Mouse (Mus musculus) limb, embryonic 11.5 days (tissue): ENCODE measurements around the gene Klhl5. TPM values are rescaled to one million over a fixed set of nuclear protein-coding genes. Genes with fewer than 3 reads are reported as not detected.

Source experiments
- ATAC-seq: fragments of 200-750 bp; cut with Nextera tagmentation; 2 replicates; pipeline ENCODE4 v1.8.0; 2017; ENCODE audit warnings: low read depth; ENCODE audit not compliant: insufficient number of reproducible peaks, low FRiP score, low TSS enrichment
- DNase-seq: peaks from one replicate; pipeline ENCODE4 v3.0.0-alpha.2; 2015; ENCODE audit warnings: low spot score
- H3K27ac ChIP-seq: fragments of 300-500 bp; sonication (generic); replicated peaks from 2 replicates; pipeline ENCODE4 v1.5.1; 2014; ENCODE audit warnings: low read depth, mild to moderate bottlenecking, low read length
- H3K27me3 ChIP-seq: fragments of 300-500 bp; sonication (generic); 2 replicates; pipeline ENCODE4 v1.6.1; 2014; ENCODE audit warnings: mild to moderate bottlenecking, low read length, mixed read lengths; ENCODE audit not compliant: control insufficient read depth, insufficient read depth
- H3K36me3 ChIP-seq: fragments of 300-500 bp; sonication (generic); 2 replicates; pipeline ENCODE4 v1.6.1; 2014; ENCODE audit warnings: mild to moderate bottlenecking, low read length, moderate library complexity, mixed read lengths; ENCODE audit not compliant: control insufficient read depth, insufficient read depth
- H3K4me1 ChIP-seq: fragments of 300-500 bp; sonication (generic); 2 replicates; pipeline ENCODE4 v1.6.1; 2014; ENCODE audit warnings: low read length, mixed read lengths; ENCODE audit not compliant: control insufficient read depth, insufficient read depth
- H3K4me2 ChIP-seq: fragments of 300-500 bp; sonication (generic); 2 replicates; pipeline ENCODE4 v1.6.1; 2014; ENCODE audit warnings: low read depth, mild to moderate bottlenecking, moderate library complexity; ENCODE audit not compliant: severe bottlenecking
- H3K4me3 ChIP-seq: fragments of 300-500 bp; sonication (generic); 2 replicates; pipeline ENCODE4 v1.5.1; 2014; ENCODE audit warnings: low read depth, low read length
- H3K9ac ChIP-seq: fragments of 300-500 bp; sonication (generic); 2 replicates; pipeline ENCODE4 v1.6.1; 2014; ENCODE audit warnings: mild to moderate bottlenecking, low read length
- H3K9me3 ChIP-seq: fragments of 300-500 bp; sonication (generic); 2 replicates; pipeline ENCODE4 v1.6.1; 2016; ENCODE audit warnings: low read length; ENCODE audit not compliant: control insufficient read depth
- WGBS: fragments of 180-500 bp; shearing (Covaris S2); extraction: QIAGEN DNeasy Blood & Tissue Kit; methylation state at CpG from one replicate; pipeline ENCODE4 v1.1.7; 2014; 5-methylcytosine and 5-hydroxymethylcytosine counted together
- polyA plus RNA-seq: library from polyadenylated mRNA; unstranded; fragments of >200 nt; fragmentation: Nextera tagmentation; extraction: Ambion mirVana; gene quantifications from 2 replicates; pipeline ENCODE4 v1.2.1, GENCODE M21; 2014

Klhl5 gene
- polyA plus RNA-seq, 1 experiment from 2014 or later: 15.5 TPM

- Histone ChIP-seq H3K9me3 (no peaks in the 10 kb centered on the region), H3K27me3 (no peaks in the 10 kb centered on the region), H3K36me3 (no peaks in the 10 kb centered on the region), H3K27ac (0 out of 2 replicates have a peak within 1 kb of the TSS, but pooled peaks have one; percentile 37), H3K4me1 (no peaks in the 10 kb centered on the region), H3K4me3 (peak within 1 kb of the TSS; percentile 47), H3K9ac (peak within 1 kb of the TSS; percentile 61), H3K4me2 (peak within 1 kb of the TSS; percentile 67)
- DNase-seq (peak; percentile 98), ATAC-seq (peak; percentile 99)
- WGBS: under 1% methylated on average over 37 of the region's 37 CpGs
Observed at GRCm38 (mm10) chr5:65199346-65200128, 92.2 kb downstream of the Klhl5 start, which contains the start of gene Wdr19. Gene Wdr19, plus strand, starts transcription at chr5:65199696.

GRCm38 (mm10) chr5:65204726-65205125 is 97.4 kb downstream of the Klhl5 start:
- Histone ChIP-seq H3K27ac (no peak overlapping the region), H3K27me3 (no peaks in the 10 kb centered on the region), H3K4me1 (no peaks in the 10 kb centered on the region), H3K4me3 (no peak overlapping the region), H3K4me2 (no peak overlapping the region), H3K9me3 (no peaks in the 10 kb centered on the region), H3K9ac (no peak overlapping the region), H3K36me3 (no peaks in the 10 kb centered on the region)
- ATAC-seq (no peak), DNase-seq (no peak)
- WGBS: 88% methylated on average over 2 of the region's 2 CpGs

- Histone ChIP-seq H3K27me3 (no peaks in the 10 kb centered on the region), H3K4me3 (no peak overlapping the region), H3K9ac (no peak overlapping the region), H3K4me2 (no peak overlapping the region), H3K9me3 (no peaks in the 10 kb centered on the region), H3K4me1 (no peaks in the 10 kb centered on the region), H3K27ac (no peak overlapping the region), H3K36me3 (no peaks in the 10 kb centered on the region)
- no peak for ATAC-seq
- peak; percentile 54 for DNase-seq
- WGBS: 19% methylated on average over 7 of the region's 7 CpGs
Observed at GRCm38 (mm10) chr5:65213321-65213720, 106.0 kb downstream of the Klhl5 start.

Other genes starting within 250 kb of the Klhl5 start
- gene Tlr1, start 174.0 kb upstream of the Klhl5 start, polyA plus RNA-seq: 0.23 and 0.36 TPM in 2 replicates
- 0.09 and 0.18 TPM in 2 replicates for gene Tlr6, start 147.4 kb upstream of the Klhl5 start, polyA plus RNA-seq
- 20.1 and 20.8 TPM in 2 replicates for gene Fam114a1, start 137.5 kb upstream of the Klhl5 start, polyA plus RNA-seq
- gene Tmem156, start 15.4 kb upstream of the Klhl5 start, polyA plus RNA-seq: 0.16 and 0.20 TPM in 2 replicates
- 12.5 and 15.8 TPM in 2 replicates for gene Wdr19, start 92.2 kb downstream of the Klhl5 start, polyA plus RNA-seq
- 114 and 122 TPM in 2 replicates for gene Rfc1, start 228.1 kb downstream of the Klhl5 start, polyA plus RNA-seq
- gene Klb, start 240.8 kb downstream of the Klhl5 start, polyA plus RNA-seq: 0.06 and 0.09 TPM in 2 replicates